Mouse (Mus musculus): ENCODE measurements at regions not wholly inside any gene's neighbourhood (a gene's known extent, or its start where the extent isn't known, plus 50 kb on each side); places are given as distances from the start of the nearest gene placed in this dataset.

DNA sequence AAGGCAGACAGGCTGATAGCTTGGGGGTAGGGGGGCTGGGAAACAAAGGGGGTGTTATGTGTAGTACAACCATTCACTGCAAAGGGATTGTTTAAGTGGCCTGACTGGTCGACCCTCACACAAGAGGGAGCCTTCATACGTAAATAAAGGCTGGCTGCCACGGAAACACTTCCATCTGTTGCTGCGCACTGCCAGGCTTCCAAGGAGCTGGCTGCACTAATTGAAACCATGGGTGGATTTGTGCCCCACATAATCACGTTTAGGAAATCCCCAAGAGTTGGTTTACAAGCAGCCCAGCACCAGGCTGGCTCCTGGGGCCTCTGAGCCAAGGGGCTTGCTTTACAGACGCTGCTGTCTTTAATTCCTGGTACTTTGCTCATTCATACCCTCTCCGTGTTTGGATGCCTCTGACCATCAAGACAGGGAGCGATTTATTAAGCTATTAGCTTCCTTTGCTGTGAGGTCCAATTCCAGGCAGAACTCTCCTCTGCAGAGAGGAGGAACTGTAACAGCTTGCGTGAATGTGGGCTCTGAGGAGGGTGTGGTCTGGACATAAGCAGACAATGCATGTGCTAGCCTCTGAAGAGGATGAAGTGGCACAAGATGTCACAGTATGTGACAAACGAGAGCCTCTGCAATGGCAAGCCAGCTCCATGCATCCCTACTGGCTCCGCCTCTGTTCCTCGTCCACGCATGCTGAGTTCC is 238.6 kb downstream of the Nkx6-1 start:
- TF ChIP-seq CTCF (IDR thresholded peaks at IDR 0.05; ENCODE audit: insufficient read depth, low read depth, low read length) (no peak), POLR2A (IDR thresholded peaks at IDR 0.05; ENCODE audit: insufficient read depth, low read depth, low read length) (no peak)

Measured in olfactory bulb, adult 2 months (tissue).